Mouse (Mus musculus): ENCODE data around the gene 1810010H24Rik. TPM values are rescaled to one million over a fixed set of nuclear protein-coding genes. Genes with fewer than 3 reads are reported as not detected.

1810010H24Rik gene
- polyA plus RNA-seq, 1 experiment from 2014 or later: 4.7 TPM

DNA sequence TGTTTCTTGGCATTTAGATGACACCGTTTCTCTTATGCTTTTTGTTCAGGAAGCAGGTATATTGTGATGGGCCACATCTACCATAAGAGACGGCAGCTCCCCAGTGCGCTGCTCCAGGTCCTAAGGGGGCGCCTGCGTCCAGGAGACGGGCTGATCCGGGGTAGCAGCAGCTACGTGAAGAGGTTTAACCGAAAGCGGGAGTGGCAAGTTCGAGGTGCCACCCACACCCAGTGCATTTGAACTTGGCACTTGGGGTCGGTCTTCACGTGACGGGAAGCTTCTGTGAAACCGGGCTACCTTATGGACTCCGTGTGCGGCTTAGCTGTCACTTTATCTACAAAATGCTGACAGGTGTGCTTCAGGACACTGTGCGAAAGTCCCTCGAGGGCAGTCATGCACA is 4.1 kb downstream of the 1810010H24Rik start:
- H3K27ac ChIP-seq (ENCODE audit: low read depth, low read length): no peak overlapping the region
- H3K4me1 ChIP-seq (ENCODE audit: control insufficient read depth, insufficient read depth, low read depth, low read length): peaks cover 22% of the 10 kb centered on the region
- no peaks in the 10 kb centered on the region for H3K27me3 ChIP-seq (replicated peaks; ENCODE audit: control insufficient read depth, insufficient read depth, low read length)
- no peak overlapping the region for H3K9ac ChIP-seq (ENCODE audit: low read depth, low read length)
- no peaks in the 10 kb centered on the region for H3K36me3 ChIP-seq (ENCODE audit: control insufficient read depth, insufficient read depth, low read length)
- 60% methylated on average over 19 of the region's 19 CpGs for WGBS
- no peak for ATAC-seq
- H3K4me2 ChIP-seq (ENCODE audit: low read length): no peak overlapping the region
- H3K9me3 ChIP-seq (ENCODE audit: control insufficient read depth, low read length): no peaks in the 10 kb centered on the region
- no peak overlapping the region for H3K4me3 ChIP-seq (ENCODE audit: low read length)

DNA sequence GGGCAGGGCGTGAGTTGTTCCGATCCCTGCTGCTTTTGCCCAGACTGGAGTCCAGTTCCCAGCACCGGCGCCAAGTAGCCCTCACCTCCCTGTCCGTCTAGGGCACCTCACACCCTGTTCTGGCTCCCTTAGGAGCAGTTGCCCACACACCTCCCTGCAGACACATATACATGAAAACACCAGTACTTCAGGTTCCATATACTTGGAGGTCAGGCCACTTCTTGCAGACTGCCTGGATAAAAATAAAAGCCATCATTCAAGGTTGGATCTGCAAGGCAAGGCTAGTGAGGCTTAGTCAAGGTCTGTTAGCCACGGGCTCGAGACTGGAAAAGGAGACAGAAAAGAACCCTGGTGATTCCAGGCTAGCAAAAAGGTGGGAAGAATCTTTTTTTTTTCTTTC is 6.2 kb downstream of the 1810010H24Rik start:
- Histone ChIP-seq H3K4me1 (ENCODE audit: control insufficient read depth, insufficient read depth, low read depth, low read length) (peaks cover 6% of the 10 kb centered on the region), H3K27me3 (replicated peaks; ENCODE audit: control insufficient read depth, insufficient read depth, low read length) (no peaks in the 10 kb centered on the region), H3K27ac (ENCODE audit: low read depth, low read length) (no peak overlapping the region), H3K4me2 (ENCODE audit: low read length) (no peak overlapping the region), H3K4me3 (ENCODE audit: low read length) (no peak overlapping the region), H3K9ac (ENCODE audit: low read depth, low read length) (no peak overlapping the region), H3K9me3 (ENCODE audit: control insufficient read depth, low read length) (no peaks in the 10 kb centered on the region), H3K36me3 (ENCODE audit: control insufficient read depth, insufficient read depth, low read length) (peaks cover 3% of the 10 kb centered on the region; the same call in 1 of the 2 replicates)
- no peak for ATAC-seq
- WGBS: 29% methylated on average over 7 of the region's 7 CpGs

DNA sequence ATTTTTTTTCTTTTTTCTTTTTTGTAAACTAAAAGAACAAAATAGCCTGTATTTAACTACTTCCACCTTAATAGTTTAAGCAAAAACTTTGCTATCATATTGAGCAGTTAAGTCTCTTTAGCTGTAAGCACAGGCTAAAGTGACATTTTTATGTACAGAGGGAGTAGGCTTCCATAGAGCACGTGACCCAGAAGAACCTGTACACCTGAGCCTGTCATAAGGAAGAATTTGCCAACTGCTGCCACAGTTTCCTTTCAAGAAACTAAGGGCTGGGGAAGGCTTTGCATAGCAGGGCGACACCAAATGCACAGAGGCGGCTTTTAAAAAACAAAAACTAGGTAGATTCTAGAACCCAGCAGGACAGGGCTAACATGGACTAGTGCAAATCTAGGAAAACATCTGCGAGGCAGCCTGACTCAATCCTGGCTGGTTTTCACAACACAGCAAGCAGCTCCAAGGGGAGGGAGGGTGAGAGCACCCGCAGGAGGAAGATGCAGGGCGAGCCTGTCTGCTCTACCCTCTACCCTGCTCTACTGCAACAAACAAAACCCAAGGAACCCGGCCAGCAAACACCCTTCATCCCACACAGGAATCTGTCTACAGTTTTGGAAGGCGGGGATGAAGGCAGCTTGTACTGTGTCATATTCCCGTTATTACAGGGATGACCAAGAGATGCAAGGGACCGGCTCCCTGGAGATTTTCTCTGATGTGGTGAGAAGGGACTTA is 8.8 kb downstream of the 1810010H24Rik start:
- Histone ChIP-seq H3K9ac (ENCODE audit: low read depth, low read length) (no peak overlapping the region), H3K4me3 (ENCODE audit: low read length) (no peak overlapping the region), H3K9me3 (ENCODE audit: control insufficient read depth, low read length) (no peaks in the 10 kb centered on the region), H3K27ac (ENCODE audit: low read depth, low read length) (no peak overlapping the region), H3K4me1 (ENCODE audit: control insufficient read depth, insufficient read depth, low read depth, low read length) (no peaks in the 10 kb centered on the region; the same call in 1 of the 2 replicates), H3K36me3 (ENCODE audit: control insufficient read depth, insufficient read depth, low read length) (peaks cover 5% of the 10 kb centered on the region), H3K27me3 (replicated peaks; ENCODE audit: control insufficient read depth, insufficient read depth, low read length) (no peaks in the 10 kb centered on the region), H3K4me2 (ENCODE audit: low read length) (no peak overlapping the region)
- no peak for ATAC-seq
- 86% methylated on average over 10 of the region's 10 CpGs for WGBS

DNA sequence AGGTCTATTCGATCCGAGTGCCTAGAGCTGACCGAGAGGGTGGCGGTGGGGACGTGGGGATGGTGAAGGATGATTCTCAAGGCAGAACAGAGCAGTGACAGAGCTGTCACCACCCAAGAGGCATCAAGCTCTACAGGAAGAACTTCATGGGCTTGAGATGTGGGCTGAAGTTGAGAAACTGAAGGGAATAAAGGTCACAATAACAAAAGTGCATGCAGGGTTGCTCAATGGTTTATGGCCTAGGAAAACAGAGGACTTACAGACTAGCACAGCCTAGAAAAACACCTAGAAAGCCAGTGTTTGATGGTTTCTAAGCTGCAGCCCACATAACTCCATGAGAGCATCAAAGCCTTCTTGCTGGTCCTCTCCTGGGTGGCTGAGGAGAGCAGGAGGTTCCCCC is 13.9 kb downstream of the 1810010H24Rik start:
- Histone ChIP-seq H3K4me1 (ENCODE audit: control insufficient read depth, insufficient read depth, low read depth, low read length) (no peaks in the 10 kb centered on the region), H3K27me3 (replicated peaks; ENCODE audit: control insufficient read depth, insufficient read depth, low read length) (no peaks in the 10 kb centered on the region), H3K9ac (ENCODE audit: low read depth, low read length) (no peak overlapping the region), H3K36me3 (ENCODE audit: control insufficient read depth, insufficient read depth, low read length) (peaks cover 18% of the 10 kb centered on the region), H3K4me3 (ENCODE audit: low read length) (no peak overlapping the region), H3K4me2 (ENCODE audit: low read length) (no peak overlapping the region), H3K27ac (ENCODE audit: low read depth, low read length) (no peak overlapping the region), H3K9me3 (ENCODE audit: control insufficient read depth, low read length) (no peaks in the 10 kb centered on the region)
- ATAC-seq: no peak
- 97% methylated on average over 5 of the region's 5 CpGs for WGBS

DNA sequence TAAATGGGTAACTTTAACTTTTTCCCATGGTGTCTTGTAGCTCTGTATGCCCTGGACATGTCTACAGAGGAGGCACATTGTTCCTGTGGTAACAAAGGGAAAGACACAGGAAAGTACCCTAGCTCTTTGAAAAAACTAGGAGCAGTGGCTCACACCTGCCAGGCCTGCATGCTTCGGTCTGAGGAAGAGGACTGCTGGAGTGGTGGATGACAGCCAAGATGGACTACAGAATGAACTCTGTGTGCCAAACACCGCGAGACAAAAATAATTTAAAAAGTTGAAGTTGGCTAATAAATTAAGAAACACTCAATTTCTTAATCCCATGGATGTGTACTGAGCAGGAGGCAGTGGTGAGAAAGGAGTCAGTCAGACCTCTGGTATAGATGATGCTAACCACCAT is 15.9 kb downstream of the 1810010H24Rik start:
- no peak overlapping the region for H3K4me2 ChIP-seq (ENCODE audit: low read length)
- no peaks in the 10 kb centered on the region for H3K27me3 ChIP-seq (replicated peaks; ENCODE audit: control insufficient read depth, insufficient read depth, low read length)
- no peaks in the 10 kb centered on the region for H3K4me1 ChIP-seq (ENCODE audit: control insufficient read depth, insufficient read depth, low read depth, low read length)
- no peak for ATAC-seq
- no peaks in the 10 kb centered on the region for H3K9me3 ChIP-seq (ENCODE audit: control insufficient read depth, low read length)
- H3K4me3 ChIP-seq (ENCODE audit: low read length): no peak overlapping the region
- 75% methylated on average over 3 of the region's 3 CpGs for WGBS
- peaks cover 23% of the 10 kb centered on the region for H3K36me3 ChIP-seq (ENCODE audit: control insufficient read depth, insufficient read depth, low read length)
- no peak overlapping the region for H3K9ac ChIP-seq (ENCODE audit: low read depth, low read length)
- H3K27ac ChIP-seq (ENCODE audit: low read depth, low read length): no peak overlapping the region

DNA sequence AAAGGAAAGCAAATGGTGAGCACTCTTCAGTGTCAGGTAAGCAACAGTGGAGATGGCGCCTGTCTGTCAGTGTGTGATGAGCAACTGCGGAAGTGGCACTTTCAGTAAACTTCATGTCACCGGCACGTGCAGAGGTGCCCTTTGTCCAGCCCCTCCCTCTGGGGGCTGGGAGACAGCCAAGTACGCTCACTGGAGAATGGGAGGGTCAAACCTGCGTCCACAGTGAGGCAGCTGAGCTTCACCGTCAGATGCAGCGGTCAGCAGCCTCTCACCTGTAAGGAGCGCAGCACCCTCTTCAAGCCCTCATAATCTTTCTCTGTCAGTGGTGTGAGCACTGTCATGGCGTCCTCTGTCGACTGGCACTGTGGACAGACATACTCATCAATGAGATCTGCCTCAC is 17.9 kb downstream of the 1810010H24Rik start:
- H3K27me3 ChIP-seq (replicated peaks; ENCODE audit: control insufficient read depth, insufficient read depth, low read length): no peaks in the 10 kb centered on the region
- no peak for ATAC-seq
- H3K4me3 ChIP-seq (ENCODE audit: low read length): no peak overlapping the region
- no peak overlapping the region for H3K4me2 ChIP-seq (ENCODE audit: low read length)
- no peak overlapping the region for H3K9ac ChIP-seq (ENCODE audit: low read depth, low read length)
- H3K36me3 ChIP-seq (ENCODE audit: control insufficient read depth, insufficient read depth, low read length): peaks cover 28% of the 10 kb centered on the region
- no peaks in the 10 kb centered on the region for H3K4me1 ChIP-seq (ENCODE audit: control insufficient read depth, insufficient read depth, low read depth, low read length)
- WGBS: 92% methylated on average over 11 of the region's 11 CpGs
- no peaks in the 10 kb centered on the region for H3K9me3 ChIP-seq (ENCODE audit: control insufficient read depth, low read length)
- no peak overlapping the region for H3K27ac ChIP-seq (ENCODE audit: low read depth, low read length)

DNA sequence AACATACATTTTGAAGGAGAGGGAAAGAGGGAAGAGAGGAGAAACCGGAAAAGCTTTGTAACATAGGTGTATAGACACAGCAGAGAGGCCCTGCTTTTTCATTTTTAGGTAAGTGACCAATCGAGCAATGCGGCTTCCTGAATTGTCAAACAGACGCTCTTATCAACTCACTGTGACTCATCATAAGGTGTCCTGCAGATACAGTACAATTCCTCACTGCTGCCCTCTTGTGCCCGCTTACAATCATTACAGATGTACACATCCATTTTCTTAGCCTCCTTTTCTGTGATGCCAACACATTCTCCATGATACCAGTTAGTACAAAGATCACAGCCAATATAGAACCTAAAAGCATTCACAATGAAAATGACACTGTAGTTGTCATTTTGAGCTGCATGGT is 18.8 kb downstream of the 1810010H24Rik start:
- no peaks in the 10 kb centered on the region for H3K27me3 ChIP-seq (replicated peaks; ENCODE audit: control insufficient read depth, insufficient read depth, low read length)

DNA sequence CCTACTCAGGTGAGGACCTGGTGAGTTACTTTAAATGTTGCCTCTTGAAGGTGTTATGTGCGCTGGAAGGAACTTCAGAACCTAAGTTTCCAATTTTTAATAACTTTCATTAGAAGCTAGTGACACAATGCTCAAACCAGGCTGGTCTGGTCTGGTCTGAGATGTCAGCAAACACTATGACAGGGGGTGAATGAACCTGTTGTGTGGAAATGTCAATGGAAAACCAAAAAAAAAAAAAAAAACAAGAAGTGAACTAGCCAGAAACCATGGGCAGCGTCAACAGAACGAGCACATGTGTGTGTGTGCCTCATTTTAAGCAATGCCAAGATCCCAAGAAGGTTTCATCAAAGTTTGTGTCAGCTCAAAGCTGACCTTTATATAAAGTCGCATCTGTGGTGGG is 20.1 kb downstream of the 1810010H24Rik start:
- H3K4me3 ChIP-seq (ENCODE audit: low read length): no peak overlapping the region
- H3K27me3 ChIP-seq (replicated peaks; ENCODE audit: control insufficient read depth, insufficient read depth, low read length): no peaks in the 10 kb centered on the region
- H3K27ac ChIP-seq (ENCODE audit: low read depth, low read length): no peak overlapping the region
- H3K9me3 ChIP-seq (ENCODE audit: control insufficient read depth, low read length): no peaks in the 10 kb centered on the region
- no peak overlapping the region for H3K4me2 ChIP-seq (ENCODE audit: low read length)
- WGBS: 91% methylated on average over 4 of the region's 4 CpGs
- ATAC-seq: no peak
- no peaks in the 10 kb centered on the region for H3K4me1 ChIP-seq (ENCODE audit: control insufficient read depth, insufficient read depth, low read depth, low read length)
- peaks cover 28% of the 10 kb centered on the region for H3K36me3 ChIP-seq (ENCODE audit: control insufficient read depth, insufficient read depth, low read length)
- H3K9ac ChIP-seq (ENCODE audit: low read depth, low read length): no peak overlapping the region

More for the DNA sequence above, 18.8 kb downstream of the 1810010H24Rik start:
- H3K27ac ChIP-seq (ENCODE audit: low read depth, low read length): no peak overlapping the region
- no peak overlapping the region for H3K4me3 ChIP-seq (ENCODE audit: low read length)
- no peak overlapping the region for H3K9ac ChIP-seq (ENCODE audit: low read depth, low read length)
- WGBS: 47% methylated on average over 5 of the region's 5 CpGs
- no peaks in the 10 kb centered on the region for H3K9me3 ChIP-seq (ENCODE audit: control insufficient read depth, low read length)
- H3K4me2 ChIP-seq (ENCODE audit: low read length): no peak overlapping the region
- no peaks in the 10 kb centered on the region for H3K4me1 ChIP-seq (ENCODE audit: control insufficient read depth, insufficient read depth, low read depth, low read length)
- H3K36me3 ChIP-seq (ENCODE audit: control insufficient read depth, insufficient read depth, low read length): peaks cover 28% of the 10 kb centered on the region
- no peak for ATAC-seq

DNA sequence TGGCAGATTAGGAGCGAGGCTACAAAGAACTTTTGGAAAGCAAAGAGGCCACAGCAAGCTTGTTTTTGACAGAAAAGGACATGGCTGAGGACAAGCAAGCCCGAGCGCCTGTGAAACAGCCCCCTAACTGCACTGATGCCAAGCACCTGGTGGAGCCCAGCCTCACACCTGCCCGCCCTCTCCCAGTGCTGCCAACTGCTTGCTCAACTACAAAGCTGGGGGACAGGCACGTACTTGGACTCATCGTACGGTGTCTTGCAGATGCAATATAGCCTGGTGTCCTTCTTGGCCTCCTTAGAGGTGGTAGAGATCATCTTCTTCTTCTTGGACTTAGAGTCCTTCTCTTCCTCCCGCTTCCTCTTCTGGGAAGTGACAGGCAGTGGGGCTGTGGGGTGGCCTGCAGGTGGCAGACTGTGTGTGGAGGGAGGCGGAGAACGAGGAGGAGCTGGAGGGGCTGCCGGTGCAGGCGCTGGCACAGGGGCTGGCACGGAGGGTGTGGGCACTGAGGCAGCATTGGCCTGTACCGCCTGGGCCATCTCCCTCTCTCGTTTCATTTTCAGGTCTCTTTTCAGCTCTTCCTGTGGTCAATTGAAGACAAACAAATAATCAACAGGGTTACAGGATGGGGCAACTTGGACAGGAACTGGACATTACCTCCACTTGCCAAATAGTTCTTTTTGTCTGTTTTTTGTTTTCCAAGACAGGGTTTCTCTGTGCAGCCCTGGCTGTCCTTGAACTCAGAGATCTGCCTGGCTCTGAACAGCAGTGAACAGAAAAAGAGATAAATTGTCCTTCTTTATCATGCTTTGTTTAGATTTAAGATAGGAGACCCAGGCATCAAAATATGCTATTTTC is 21.5 kb downstream of the 1810010H24Rik start:
- ATAC-seq: no peak
- H3K36me3 ChIP-seq (ENCODE audit: control insufficient read depth, insufficient read depth, low read length): peaks cover 23% of the 10 kb centered on the region
- 91% methylated on average over 15 of the region's 15 CpGs for WGBS
- no peak overlapping the region for H3K9ac ChIP-seq (ENCODE audit: low read depth, low read length)
- H3K27me3 ChIP-seq (replicated peaks; ENCODE audit: control insufficient read depth, insufficient read depth, low read length): no peaks in the 10 kb centered on the region
- no peak overlapping the region for H3K27ac ChIP-seq (ENCODE audit: low read depth, low read length)
- H3K9me3 ChIP-seq (ENCODE audit: control insufficient read depth, low read length): no peaks in the 10 kb centered on the region
- no peaks in the 10 kb centered on the region for H3K4me1 ChIP-seq (ENCODE audit: control insufficient read depth, insufficient read depth, low read depth, low read length)
- H3K4me3 ChIP-seq (ENCODE audit: low read length): no peak overlapping the region
- no peak overlapping the region for H3K4me2 ChIP-seq (ENCODE audit: low read length)
